Mouse (Mus musculus) thymus, postnatal 14 days (tissue): ENCODE data around the gene Acadsb.
"Not testable (repeated sequence)": the region's sequence is repeated elsewhere in the genome, so short reads cannot be mapped to it uniquely, and the experiment has no call there.

Experiments
- DNase-seq: peaks from one replicate; pipeline ENCODE4 v3.0.0; 2021

Gene Acadsb

DNA sequence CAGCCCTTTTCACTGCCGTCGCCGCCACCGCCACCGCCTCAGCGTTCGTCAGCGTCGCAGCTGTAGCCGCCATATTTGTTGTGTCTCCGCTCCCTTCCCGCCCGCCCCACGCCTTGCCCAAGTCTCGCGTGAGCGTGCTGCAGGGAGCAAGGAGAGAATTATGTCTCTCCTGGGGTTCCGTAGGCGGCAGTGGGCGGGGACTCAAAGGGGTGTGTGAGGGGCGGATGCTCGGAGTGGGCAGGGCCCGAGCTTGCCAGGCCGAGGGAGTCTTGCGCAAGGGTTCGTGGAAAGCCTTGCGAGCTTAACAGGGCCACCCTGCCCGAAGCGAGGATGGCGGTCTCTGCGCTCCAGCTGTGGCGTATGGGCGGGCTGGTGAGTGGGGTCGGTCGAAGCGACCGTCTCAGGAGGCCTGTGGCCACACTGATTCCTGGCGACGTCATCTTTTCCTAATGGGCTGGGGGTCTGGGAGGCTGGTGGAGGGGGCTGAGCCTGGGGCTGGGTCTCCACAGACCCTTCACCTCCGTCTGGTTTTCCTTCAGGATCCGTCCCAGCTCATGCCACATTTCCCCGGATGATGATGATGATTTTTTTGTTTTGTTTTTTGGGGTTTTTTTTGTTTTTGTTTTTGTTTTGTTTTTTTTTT is at the start of gene Acadsb, which contains the start of gene Ikzf5:
Gene Acadsb, plus strand, starts transcription at position 186 of the 643 bp plus-strand sequence.
Gene Ikzf5, minus strand, starts transcription at position 106 of the 643 bp plus-strand sequence.
- peak; percentile 99 for DNase-seq

DNA sequence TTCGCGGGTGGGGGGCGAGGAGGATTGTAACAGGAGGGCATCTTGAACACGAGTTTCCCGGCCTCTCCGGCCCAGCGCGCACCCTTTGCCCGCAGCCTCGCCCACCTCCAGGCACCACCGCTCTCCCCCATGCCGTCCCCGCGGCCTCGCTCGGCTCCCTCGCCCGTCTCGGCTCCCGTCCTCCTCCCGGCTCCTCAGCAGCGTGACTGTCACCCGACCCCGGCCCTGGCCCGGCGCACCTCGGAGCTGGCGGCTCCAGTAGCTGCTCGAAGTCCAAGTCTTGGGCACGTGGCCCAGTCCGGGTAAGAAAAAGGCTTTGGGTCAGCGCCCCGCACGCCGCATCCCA is 48.2 kb upstream of the Acadsb start:
- DNase-seq = no peak

DNA sequence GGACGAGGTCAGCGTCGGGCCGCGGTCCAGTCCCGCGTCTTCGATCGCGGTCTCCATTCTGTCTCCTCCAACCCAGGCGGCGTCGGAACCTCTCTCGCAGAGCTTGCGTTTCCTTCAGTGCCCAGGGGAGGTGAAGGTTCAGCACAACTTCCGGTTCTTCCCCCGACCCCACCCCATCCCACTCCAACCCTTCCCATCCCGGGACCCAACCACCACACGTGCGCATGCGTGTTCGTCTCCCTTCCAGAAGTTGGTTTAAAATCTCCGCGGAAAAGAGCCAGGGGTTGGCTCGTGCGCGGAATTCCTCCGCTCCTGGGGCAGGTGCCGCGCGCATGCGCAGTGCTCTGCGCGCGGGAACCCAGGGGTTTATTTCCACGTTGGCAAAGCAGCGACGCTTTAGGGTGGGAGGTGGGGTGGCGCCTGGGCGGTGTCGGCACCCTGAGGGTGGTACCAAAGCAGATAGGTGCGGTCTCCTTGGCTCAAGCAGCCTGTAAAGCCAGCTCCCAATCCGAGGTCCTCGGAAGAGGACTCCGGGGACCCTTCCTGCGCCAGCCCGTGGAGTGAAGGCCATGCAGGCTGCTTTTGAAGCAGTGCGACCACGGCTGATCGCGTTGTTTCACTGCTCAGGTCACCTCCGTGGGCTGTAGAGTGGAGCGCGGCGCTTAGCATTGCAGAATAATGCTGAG is 47.6 kb upstream of the Acadsb start, which contains the start of gene 2310057M21Rik:
Gene 2310057M21Rik, minus strand, starts transcription at position 145 of the 686 bp plus-strand sequence.
- peak; percentile 91 for DNase-seq

DNA sequence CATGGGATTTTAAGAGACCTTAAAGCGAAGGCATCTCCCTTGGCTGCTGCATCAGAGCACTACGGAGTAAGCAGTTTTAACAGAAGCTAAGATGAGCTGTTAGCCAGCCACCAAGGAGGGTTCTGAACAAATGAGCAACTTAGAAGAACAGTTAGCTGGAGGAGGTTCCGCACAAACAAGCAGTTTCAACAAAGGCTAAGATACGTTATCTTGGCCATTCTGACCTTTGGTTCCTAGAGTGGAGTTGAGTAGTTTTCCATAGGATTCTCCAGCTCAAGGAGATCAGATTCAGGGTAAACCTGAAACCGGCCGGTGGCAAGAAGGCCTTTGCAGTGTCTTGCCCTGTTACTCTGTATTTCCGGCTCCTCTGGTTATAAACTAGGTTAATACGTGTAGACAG is 46.3 kb upstream of the Acadsb start:
- no peak for DNase-seq

DNA sequence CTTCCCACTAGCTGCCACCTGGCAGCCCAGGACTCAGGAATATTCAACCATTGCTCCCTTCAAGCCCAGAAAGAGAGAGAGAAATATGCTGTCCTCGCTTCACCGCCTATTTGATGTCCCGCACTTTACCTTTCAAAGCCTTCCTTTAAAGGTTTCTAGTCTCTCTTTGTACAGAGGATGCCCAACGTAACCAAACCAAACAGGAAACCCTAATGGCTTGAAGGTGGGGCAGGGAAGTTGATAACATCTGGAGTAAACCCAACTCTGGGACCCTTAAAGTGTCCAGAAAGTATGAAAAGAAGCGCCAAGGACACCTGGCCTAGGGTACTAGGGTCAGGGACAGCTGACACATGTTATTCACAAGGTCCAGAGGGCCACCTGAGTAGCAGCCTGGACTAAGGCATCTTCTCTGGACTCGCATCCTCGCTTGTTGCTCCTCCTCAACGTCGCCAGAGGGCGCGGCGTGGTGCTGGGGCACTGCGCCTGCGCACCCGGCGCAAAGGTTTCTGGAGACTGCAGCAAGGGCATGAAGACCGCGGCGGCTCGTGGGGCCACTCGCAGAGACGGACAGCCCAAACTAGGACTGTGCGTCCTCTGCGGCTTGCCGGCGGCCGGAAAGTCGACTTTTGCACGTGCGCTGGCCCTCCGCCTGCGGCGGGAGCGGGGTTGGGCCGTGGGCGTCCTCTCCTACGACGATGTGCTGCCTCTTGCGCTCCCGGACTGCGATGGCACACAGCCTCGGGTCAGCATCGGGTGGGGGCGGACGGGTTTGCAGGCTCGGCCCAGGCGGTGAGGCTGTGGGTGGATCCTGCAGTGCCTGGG is 39.5 kb upstream of the Acadsb start, which contains the start of gene Pstk:
Gene Pstk, plus strand, starts transcription at position 494 of the 822 bp plus-strand sequence.
- DNase-seq = peak; percentile 83

DNA sequence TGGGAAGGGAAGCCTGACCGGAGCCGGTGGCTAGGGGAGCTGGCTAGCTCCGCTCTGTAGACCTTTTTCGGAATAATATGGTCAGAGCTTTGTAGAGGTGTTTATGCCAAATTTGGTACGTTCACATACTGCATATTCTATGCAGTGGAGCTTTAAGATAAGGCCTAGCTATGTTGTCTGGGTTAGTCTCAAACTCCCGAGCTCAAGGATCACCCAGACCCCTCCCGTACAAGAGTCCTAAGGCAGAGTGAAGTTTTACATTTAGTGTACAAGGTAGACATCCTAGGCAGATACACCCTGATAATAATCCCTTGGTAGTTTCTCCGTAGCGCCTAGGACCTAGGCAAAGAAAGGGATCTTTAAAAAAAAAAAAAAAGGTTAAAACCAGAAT is 38.9 kb upstream of the Acadsb start:
- DNase-seq = no peak

DNA sequence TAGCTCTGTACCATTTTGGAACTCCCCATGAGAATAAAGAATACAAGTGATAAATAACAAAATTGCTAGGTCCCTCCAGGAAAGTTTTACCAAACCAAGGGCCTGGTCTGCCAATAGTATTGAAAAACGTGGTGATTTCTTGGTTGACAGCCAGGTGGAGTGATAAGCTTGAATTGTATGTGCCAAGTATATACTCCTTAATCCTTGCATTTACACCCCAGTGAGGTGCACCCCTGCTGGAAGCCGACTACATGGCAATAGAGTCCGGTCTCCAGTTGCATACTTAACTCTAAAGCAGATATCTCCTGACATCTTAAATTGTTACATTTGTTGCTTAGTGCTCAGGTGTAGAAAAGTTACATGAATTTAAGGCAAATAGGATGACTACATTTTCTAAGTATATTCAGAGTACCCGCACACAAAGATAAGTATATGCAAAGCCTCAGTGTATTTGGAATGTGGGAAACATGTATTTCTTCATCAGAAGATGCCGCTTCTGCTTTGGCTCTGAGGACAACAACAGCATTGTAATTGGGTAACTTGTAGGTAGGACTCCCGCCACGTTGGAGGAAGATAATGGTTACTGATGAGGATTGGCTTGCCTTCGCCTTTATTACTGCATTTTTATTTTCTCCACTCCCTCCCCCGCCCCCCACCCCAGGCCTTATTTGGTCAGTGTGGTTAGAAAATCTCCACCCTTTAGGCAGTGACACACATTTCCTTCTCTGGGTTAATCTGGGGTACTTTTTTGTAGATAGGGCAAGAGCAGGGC is 38.3 kb upstream of the Acadsb start:
- DNase-seq = peak; percentile 22

DNA sequence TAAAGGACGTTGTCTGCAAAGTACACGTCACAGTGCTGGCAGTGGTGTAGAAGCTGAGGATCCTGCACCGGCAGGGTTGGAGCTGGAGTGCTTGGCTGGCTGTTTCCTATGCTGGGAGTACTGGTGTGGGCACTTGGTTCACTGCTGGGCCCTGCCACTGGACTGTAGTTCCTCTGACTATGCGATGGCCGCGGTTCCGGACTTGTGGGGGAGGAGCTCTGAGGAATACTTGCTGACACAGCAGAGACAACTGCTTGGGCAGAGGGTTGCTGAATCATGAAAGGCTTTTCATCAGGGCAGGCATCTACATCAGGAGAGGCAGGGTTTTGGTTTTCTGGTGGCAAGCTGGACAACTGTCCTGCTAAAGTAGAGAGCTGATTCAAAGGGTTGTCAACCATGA is 18.6 kb upstream of the Acadsb start:
- DNase-seq = not testable (repeated sequence)

DNA sequence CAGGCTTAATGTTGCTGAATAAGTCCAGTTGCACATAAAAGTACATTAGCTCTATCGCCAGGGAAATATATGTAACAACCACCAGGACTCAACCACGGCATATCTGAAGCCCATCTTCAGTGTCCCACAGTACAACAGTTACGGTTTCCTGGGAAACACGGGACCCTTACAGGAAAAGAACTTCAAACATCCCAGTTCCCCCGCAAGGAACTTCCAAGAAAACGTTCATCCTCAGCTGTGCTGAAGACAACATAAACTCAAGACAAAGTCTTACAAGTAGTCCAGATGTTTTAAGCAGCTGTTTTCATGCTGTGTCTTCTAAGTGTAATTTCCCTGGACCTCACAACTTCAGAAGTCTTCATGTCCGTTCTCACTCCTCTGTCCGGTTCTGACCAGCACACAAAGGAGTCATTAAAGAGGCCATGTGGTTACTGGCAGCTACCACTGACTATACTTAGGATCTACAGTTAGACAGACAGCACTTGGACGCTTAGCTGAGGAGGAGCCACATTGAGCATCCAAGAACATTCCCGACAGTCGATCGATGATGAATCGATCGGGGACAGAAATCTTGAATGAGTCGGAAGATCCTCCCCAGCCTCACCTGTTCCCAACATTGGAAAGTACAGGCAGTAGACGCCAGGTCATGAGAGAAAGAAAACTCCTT is 947 bp upstream of the Acadsb start:
- DNase-seq = no peak

DNA sequence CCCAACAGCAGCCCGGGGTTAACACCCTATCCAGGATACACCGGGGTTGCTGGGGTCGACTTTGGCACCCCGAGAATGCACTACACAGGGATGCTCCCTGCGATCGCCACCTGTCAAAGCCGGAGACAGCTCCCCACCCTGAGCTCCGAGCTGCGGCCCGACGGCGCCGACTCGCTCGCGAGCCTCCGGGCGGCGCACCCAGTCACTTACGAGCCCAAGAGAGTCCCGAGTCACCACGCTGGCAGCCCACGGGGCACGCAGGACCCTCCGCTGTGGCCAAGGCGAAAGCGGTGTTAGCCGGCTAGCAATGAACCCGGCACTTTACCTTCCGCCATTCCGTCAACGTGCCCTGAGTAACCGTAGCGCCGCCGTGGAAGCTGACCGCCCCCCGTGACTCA is 414 bp upstream of the Acadsb start:
- no peak for DNase-seq

DNA sequence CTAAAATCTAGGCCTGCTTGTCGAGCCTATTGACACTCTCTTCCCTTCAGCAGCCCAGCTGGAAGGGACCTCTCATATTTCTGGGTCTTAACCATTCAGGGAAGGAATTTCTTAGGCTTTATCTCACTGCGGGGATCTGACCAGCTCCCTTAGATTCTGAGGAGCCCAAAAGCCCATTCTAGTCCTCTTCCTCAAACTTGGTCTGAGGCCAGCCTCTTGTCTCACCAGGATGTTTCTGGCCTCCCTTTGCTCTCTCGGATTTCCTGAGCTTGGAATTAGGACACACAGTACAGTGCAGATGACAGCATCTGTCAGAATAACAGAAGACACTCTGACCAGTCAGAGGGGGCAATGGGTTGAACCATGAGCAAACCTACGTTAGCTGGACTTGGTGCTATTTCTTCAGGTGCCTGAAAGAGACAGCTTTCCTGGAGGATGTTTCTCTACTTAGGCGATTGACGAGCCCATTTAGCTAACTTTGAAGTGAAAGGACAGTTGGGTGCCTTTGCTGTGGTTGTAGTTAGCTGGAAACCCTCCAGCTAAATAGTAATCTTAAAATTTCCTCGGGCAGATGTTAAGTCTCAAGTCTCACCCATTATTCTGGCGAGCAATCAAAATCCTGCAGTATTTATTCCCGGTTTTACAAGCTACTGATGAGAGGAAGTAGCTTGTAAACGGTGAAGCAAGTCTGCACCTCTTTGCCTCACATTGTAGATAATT is 980 bp downstream of the Acadsb start:
- peak; percentile 12 for DNase-seq

DNA sequence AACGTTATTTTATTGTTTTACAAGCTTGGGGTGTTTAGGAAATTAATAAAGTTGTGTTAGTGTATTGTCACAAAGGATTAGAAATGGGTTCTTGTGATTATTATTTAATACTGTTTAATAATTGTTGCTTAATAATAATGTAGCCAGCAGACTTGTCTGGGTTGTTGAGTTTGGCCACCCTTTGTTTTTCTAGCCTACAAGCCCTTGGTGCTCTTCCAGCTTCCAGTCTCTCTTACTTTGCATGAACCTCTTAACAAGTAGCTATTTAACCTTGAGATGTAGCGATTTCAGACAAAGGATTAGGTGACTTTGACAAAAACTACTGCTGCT is 1.5 kb downstream of the Acadsb start:
- DNase-seq = no peak

DNA sequence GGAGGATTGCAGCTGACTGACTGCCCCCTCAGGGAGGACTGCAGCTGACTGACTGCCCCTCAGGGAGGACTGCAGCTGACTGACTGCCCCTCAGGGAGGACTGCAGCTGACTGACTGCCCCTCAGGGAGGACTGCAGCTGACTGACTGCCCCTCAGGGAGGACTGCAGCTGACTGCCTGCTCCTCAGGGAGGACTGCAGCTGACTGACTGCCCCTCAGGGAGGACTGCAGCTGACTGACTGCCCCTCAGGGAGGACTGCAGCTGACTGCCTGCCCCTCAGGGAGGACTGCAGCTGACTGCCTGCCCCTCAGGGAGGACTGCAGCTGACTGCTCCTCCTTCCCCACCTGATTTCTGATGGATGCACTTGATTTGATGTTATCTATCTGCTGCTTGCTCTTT is 6.3 kb downstream of the Acadsb start:
- not testable (repeated sequence) for DNase-seq

DNA sequence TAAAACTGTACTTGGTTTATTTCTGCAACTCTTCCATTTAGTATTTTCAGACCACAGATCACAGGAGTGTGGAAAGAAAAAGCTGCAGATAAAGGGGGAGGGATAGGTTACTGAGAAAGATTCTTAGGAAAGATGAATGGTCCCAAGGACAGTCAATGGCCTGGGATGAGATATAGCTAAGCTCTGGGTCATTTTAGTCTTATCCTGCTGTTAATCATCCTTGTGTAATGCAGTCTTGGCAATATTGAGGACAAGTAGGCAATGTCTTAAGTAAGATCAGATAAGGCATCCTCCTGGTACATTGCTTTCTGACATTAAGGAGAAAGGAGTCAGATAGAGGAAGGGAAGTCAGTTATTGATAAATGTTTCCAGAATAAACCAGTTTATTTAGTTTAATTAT is 7.2 kb downstream of the Acadsb start:
- no peak for DNase-seq

DNA sequence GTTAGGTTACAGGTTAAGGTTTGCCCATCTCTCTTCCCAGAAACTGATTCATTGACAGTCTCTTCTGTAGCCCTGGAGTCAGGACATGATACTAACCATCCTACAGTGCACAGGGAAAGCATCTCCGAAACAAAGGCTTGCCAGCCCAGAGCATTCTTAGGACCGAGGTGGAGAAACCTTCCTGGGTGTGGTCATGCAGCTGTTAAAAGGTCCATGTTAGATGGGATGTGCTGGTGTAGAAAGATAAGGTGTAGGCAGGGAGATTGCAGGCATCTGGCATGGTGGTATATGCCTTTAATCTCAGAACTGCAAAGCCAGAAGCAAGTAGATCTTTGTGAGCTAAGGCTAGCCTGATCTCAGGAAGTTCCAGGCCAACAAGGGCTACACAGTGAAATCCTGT is 14.5 kb downstream of the Acadsb start:
- no peak for DNase-seq

DNA sequence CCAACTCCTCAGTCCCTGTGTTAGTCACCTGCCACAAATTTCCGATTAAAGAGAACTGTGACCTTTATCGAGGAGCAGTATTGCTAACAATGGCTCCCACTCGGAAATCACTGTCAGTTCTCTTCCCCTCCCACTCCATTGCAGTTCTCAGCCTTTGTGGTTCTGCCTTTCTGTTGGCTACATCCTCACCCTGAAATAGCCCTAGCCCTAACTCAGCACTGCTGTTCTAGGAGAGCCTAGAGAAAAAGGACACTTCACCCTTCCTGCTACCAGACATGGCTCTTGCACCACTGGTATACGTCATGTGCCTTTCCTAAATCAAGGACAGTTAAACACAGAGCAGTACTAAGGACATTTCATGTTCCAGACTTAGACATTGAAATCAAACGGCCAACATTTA is 16.9 kb downstream of the Acadsb start:
- no peak for DNase-seq

DNA sequence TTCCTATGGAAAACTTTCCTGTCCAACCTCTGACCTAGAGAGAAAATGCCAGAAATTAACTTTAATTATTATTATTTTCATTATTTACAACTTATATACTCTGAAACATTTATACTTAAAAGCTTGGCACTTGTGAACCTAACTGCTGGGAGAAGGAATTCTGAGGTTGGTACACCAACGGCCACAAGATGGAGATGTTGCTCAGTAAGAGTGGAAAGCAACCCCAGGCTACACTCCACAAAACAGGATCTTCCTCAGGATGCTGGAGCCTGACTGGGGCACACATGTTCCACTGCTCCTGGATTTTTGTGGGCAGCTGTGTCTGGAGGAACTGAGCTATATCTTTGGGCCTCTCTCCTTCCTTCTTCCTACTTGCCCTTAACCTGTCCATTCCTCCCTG is 21.8 kb downstream of the Acadsb start:
- no peak for DNase-seq

DNA sequence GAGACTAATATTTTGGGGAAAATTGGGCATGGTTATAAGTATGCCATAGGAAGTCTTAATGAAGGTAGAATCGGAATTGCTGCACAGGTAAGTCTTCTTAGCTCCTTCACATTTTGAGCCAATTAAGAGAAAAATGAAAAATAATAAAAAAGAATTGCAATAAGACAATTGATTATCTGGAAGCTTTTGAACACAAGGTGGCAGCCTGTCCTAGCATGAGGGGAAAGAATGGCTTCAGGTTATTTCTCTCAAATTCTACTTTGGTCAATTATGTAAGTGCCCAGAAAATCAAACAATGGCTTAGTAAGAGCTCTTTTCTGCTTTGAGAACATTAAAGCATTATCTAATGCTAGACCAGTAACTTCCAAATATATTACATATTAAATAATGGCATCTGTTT is 23.9 kb downstream of the Acadsb start:
- no peak for DNase-seq

DNA sequence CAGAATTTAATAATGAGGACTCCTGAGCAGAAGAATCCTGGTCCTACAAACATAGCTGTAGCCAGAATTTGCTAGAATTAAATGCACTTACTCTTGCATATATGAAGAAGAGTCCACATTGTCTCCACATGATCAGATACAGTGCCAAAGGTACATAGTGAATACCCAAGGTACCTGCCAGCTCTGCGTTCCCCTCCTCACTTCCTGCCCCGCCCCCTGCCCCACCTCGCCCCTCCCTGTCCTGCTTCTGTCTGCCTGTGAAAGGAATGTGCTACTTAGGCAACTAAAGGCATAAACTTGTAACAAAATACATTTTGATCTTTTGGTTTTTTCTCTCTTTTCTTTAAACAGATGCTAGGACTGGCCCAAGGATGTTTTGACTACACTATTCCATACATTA is 26.6 kb downstream of the Acadsb start:
- DNase-seq = no peak

DNA sequence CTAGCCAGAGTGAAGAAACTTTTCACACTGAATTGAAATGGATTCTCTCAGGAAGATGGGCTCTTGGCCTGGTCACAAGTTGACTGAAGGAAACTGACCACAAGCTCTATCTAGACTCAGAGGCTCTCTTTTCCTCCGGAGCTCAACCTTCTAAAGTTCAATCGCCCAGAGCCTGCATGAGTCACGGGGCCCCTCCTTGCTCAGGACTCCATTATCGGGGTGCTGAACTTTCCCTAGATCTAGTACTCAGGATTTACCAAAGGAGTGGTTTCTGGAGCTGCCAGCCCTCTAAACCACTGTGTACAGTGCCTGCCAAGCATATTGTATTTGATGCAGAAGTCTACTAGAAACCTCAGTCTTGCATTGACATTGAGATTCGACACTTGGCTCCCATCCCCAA is 46.3 kb downstream of the Acadsb start:
- no peak for DNase-seq

DNA sequence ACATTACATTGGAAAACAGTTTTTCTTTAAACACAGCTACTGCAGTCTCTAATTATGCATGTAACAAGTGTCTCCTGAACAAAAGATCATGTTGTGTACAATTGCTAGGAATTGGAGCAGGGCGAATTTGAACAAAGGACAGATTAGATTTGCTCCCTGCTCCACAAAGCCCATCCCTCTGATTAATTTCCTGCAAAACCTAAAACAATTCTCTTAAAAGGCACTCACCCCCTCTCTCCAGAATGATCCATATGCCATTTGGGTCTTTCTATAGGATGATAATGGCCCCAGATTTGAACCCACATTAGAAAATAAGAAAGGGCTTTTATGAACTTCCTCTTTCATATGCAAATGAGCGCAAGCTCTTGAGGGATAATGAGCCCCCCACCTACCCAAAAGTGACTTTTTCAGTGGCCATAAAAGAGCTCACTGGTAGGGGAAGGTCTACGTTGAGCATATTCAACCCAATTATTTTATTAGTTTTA is 54.8 kb downstream of the Acadsb start:
- DNase-seq = no peak

DNA sequence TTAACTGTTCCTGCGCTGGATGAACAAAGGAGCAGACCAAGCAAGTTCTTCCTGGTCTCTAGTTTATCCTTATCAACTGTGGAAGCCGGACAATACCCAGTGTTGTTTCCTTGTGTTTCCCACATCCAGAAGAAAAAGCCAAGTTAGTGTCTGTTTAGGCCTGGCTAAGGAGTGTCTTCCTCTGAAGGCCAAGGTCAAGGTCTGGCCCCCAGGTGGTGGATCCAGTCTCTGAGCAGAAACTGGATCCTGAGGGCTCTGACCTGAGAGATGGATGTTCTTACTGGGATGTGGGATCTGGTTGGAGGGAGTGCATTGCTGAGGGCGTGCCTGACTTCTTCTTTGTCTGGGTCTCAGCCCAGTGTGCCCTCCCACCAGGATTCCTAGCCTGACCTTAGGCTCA is 55.3 kb downstream of the Acadsb start:
- no peak for DNase-seq
